Mouse (Mus musculus): ENCODE data around the gene Dbn1. TPM values are rescaled to one million over a fixed set of nuclear protein-coding genes. Genes with fewer than 3 reads are reported as not detected.

Dbn1 gene
- polyA plus RNA-seq, 1 experiment from 2014 or later: 120 TPM

- no peak overlapping the region for H3K4me2 ChIP-seq (replicated peaks; ENCODE audit: low read depth, low read length)
- no peak overlapping the region for H3K4me3 ChIP-seq (ENCODE audit: low read depth, low read length)
- no peaks in the 10 kb centered on the region for H3K27me3 ChIP-seq (ENCODE audit: control insufficient read depth, insufficient read depth, low read length)
- peaks cover 79% of the 10 kb centered on the region for H3K36me3 ChIP-seq (ENCODE audit: control insufficient read depth, insufficient read depth, low read length)
- H3K27ac ChIP-seq (ENCODE audit: low read length): no peak overlapping the region
- no peak overlapping the region for H3K9ac ChIP-seq (replicated peaks; ENCODE audit: low read depth, low read length)
- no peaks in the 10 kb centered on the region for H3K4me1 ChIP-seq (ENCODE audit: control insufficient read depth, insufficient read depth, low read length)
- no peak for ATAC-seq (ENCODE audit: insufficient number of reproducible peaks, insufficient read depth, low FRiP score, low read depth)
- WGBS: 82% methylated on average over 5 of the region's 5 CpGs
- no peaks in the 10 kb centered on the region for H3K9me3 ChIP-seq (ENCODE audit: control insufficient read depth, low read depth, low read length)
These were observed 16.5 kb upstream of the Dbn1 start for GRCm38 (mm10) chr13:55504390-55504789.

GRCm38 (mm10) chr13:55502405-55502804 lies 14.5 kb upstream of the Dbn1 start:
- peaks cover 78% of the 10 kb centered on the region for H3K36me3 ChIP-seq (ENCODE audit: control insufficient read depth, insufficient read depth, low read length)
- H3K27me3 ChIP-seq (ENCODE audit: control insufficient read depth, insufficient read depth, low read length): no peaks in the 10 kb centered on the region
- no peak overlapping the region for H3K4me3 ChIP-seq (ENCODE audit: low read depth, low read length)
- ATAC-seq (ENCODE audit: insufficient number of reproducible peaks, insufficient read depth, low FRiP score, low read depth): no peak
- no peak overlapping the region for H3K27ac ChIP-seq (ENCODE audit: low read length)
- no peaks in the 10 kb centered on the region for H3K9me3 ChIP-seq (ENCODE audit: control insufficient read depth, low read depth, low read length)
- H3K4me2 ChIP-seq (replicated peaks; ENCODE audit: low read depth, low read length): no peak overlapping the region
- WGBS: 81% methylated on average over 8 of the region's 8 CpGs
- H3K9ac ChIP-seq (replicated peaks; ENCODE audit: low read depth, low read length): no peak overlapping the region
- no peaks in the 10 kb centered on the region for H3K4me1 ChIP-seq (ENCODE audit: control insufficient read depth, insufficient read depth, low read length)

- Histone ChIP-seq H3K9ac (replicated peaks; ENCODE audit: low read depth, low read length) (no peak overlapping the region), H3K27ac (ENCODE audit: low read length) (no peak overlapping the region), H3K4me3 (ENCODE audit: low read depth, low read length) (no peak overlapping the region), H3K9me3 (ENCODE audit: control insufficient read depth, low read depth, low read length) (no peaks in the 10 kb centered on the region), H3K36me3 (ENCODE audit: control insufficient read depth, insufficient read depth, low read length) (peaks cover 62% of the 10 kb centered on the region), H3K27me3 (ENCODE audit: control insufficient read depth, insufficient read depth, low read length) (no peaks in the 10 kb centered on the region), H3K4me2 (replicated peaks; ENCODE audit: low read depth, low read length) (no peak overlapping the region), H3K4me1 (ENCODE audit: control insufficient read depth, insufficient read depth, low read length) (no peaks in the 10 kb centered on the region; the same call in 1 of the 2 replicates)
- ATAC-seq (ENCODE audit: insufficient number of reproducible peaks, insufficient read depth, low FRiP score, low read depth): no peak
- 66% methylated on average over 10 of the region's 10 CpGs for WGBS
These were observed 12.7 kb upstream of the Dbn1 start for GRCm38 (mm10) chr13:55500575-55500974.

- H3K9ac ChIP-seq (replicated peaks; ENCODE audit: low read depth, low read length): no peak overlapping the region
- H3K4me3 ChIP-seq (ENCODE audit: low read depth, low read length): no peak overlapping the region
- WGBS: 49% methylated on average over 11 of the region's 11 CpGs
- H3K27me3 ChIP-seq (ENCODE audit: control insufficient read depth, insufficient read depth, low read length): no peaks in the 10 kb centered on the region
- peaks cover 45% of the 10 kb centered on the region for H3K36me3 ChIP-seq (ENCODE audit: control insufficient read depth, insufficient read depth, low read length)
- no peaks in the 10 kb centered on the region for H3K9me3 ChIP-seq (ENCODE audit: control insufficient read depth, low read depth, low read length)
- H3K4me1 ChIP-seq (ENCODE audit: control insufficient read depth, insufficient read depth, low read length): no peaks in the 10 kb centered on the region; the same call in 1 of the 2 replicates
- H3K4me2 ChIP-seq (replicated peaks; ENCODE audit: low read depth, low read length): no peak overlapping the region
- no peak overlapping the region for H3K27ac ChIP-seq (ENCODE audit: low read length)
- ATAC-seq (ENCODE audit: insufficient number of reproducible peaks, insufficient read depth, low FRiP score, low read depth): no peak
These were observed 11.0 kb upstream of the Dbn1 start for GRCm38 (mm10) chr13:55498906-55499305.

GRCm38 (mm10) chr13:55496661-55497060 lies 8.8 kb upstream of the Dbn1 start:
- H3K9ac ChIP-seq (replicated peaks; ENCODE audit: low read depth, low read length): no peak overlapping the region
- no peak for ATAC-seq (ENCODE audit: insufficient number of reproducible peaks, insufficient read depth, low FRiP score, low read depth)
- no peak overlapping the region for H3K27ac ChIP-seq (ENCODE audit: low read length)
- no peaks in the 10 kb centered on the region for H3K27me3 ChIP-seq (ENCODE audit: control insufficient read depth, insufficient read depth, low read length)
- peaks cover 26% of the 10 kb centered on the region for H3K36me3 ChIP-seq (ENCODE audit: control insufficient read depth, insufficient read depth, low read length)
- H3K4me3 ChIP-seq (ENCODE audit: low read depth, low read length): no peak overlapping the region
- no peaks in the 10 kb centered on the region; the same call in 1 of the 2 replicates for H3K4me1 ChIP-seq (ENCODE audit: control insufficient read depth, insufficient read depth, low read length)
- no peaks in the 10 kb centered on the region for H3K9me3 ChIP-seq (ENCODE audit: control insufficient read depth, low read depth, low read length)
- no peak overlapping the region for H3K4me2 ChIP-seq (replicated peaks; ENCODE audit: low read depth, low read length)
- 84% methylated on average over 6 of the region's 6 CpGs for WGBS

GRCm38 (mm10) chr13:55495702-55496101 lies 7.8 kb upstream of the Dbn1 start:
- 40% methylated on average over 4 of the region's 4 CpGs for WGBS

GRCm38 (mm10) chr13:55494883-55495621 lies 7.1 kb upstream of the Dbn1 start:
- H3K4me1 ChIP-seq (ENCODE audit: control insufficient read depth, insufficient read depth, low read length): no peaks in the 10 kb centered on the region; the same call in 1 of the 2 replicates
- no peaks in the 10 kb centered on the region for H3K9me3 ChIP-seq (ENCODE audit: control insufficient read depth, low read depth, low read length)
- ATAC-seq (ENCODE audit: insufficient number of reproducible peaks, insufficient read depth, low FRiP score, low read depth): peak; percentile 57; the same call in 1 of the 2 replicates
- WGBS: 17% methylated on average over 18 of the region's 18 CpGs
- H3K4me2 ChIP-seq (replicated peaks; ENCODE audit: low read depth, low read length): no peak overlapping the region
- no peak overlapping the region for H3K4me3 ChIP-seq (ENCODE audit: low read depth, low read length)
- no peak overlapping the region for H3K27ac ChIP-seq (ENCODE audit: low read length)
- H3K36me3 ChIP-seq (ENCODE audit: control insufficient read depth, insufficient read depth, low read length): peaks cover 18% of the 10 kb centered on the region
- no peaks in the 10 kb centered on the region for H3K27me3 ChIP-seq (ENCODE audit: control insufficient read depth, insufficient read depth, low read length)
- H3K9ac ChIP-seq (replicated peaks; ENCODE audit: low read depth, low read length): no peak overlapping the region

More at GRCm38 (mm10) chr13:55495702-55496101, 7.8 kb upstream of the Dbn1 start:
- H3K27me3 ChIP-seq (ENCODE audit: control insufficient read depth, insufficient read depth, low read length): no peaks in the 10 kb centered on the region
- no peak overlapping the region for H3K9ac ChIP-seq (replicated peaks; ENCODE audit: low read depth, low read length)
- H3K36me3 ChIP-seq (ENCODE audit: control insufficient read depth, insufficient read depth, low read length): peaks cover 24% of the 10 kb centered on the region
- H3K9me3 ChIP-seq (ENCODE audit: control insufficient read depth, low read depth, low read length): no peaks in the 10 kb centered on the region
- H3K4me2 ChIP-seq (replicated peaks; ENCODE audit: low read depth, low read length): no peak overlapping the region
- H3K27ac ChIP-seq (ENCODE audit: low read length): no peak overlapping the region
- no peak overlapping the region for H3K4me3 ChIP-seq (ENCODE audit: low read depth, low read length)
- no peaks in the 10 kb centered on the region; the same call in 1 of the 2 replicates for H3K4me1 ChIP-seq (ENCODE audit: control insufficient read depth, insufficient read depth, low read length)
- ATAC-seq (ENCODE audit: insufficient number of reproducible peaks, insufficient read depth, low FRiP score, low read depth): no peak

- Histone ChIP-seq H3K36me3 (ENCODE audit: control insufficient read depth, insufficient read depth, low read length) (peaks cover 17% of the 10 kb centered on the region), H3K27ac (ENCODE audit: low read length) (no peak overlapping the region), H3K4me1 (ENCODE audit: control insufficient read depth, insufficient read depth, low read length) (no peaks in the 10 kb centered on the region; the same call in 1 of the 2 replicates), H3K4me3 (ENCODE audit: low read depth, low read length) (no peak overlapping the region), H3K9me3 (ENCODE audit: control insufficient read depth, low read depth, low read length) (no peaks in the 10 kb centered on the region), H3K9ac (replicated peaks; ENCODE audit: low read depth, low read length) (no peak overlapping the region), H3K27me3 (ENCODE audit: control insufficient read depth, insufficient read depth, low read length) (no peaks in the 10 kb centered on the region), H3K4me2 (replicated peaks; ENCODE audit: low read depth, low read length) (no peak overlapping the region)
- ATAC-seq (ENCODE audit: insufficient number of reproducible peaks, insufficient read depth, low FRiP score, low read depth): no peak
- WGBS: 16% methylated on average over 2 of the region's 2 CpGs
These were observed 6.3 kb upstream of the Dbn1 start for GRCm38 (mm10) chr13:55494257-55494656.
